Mouse (Mus musculus) ES-CJ7 (cell line): Measurements from ENCODE around the gene Itpripl1.
A peak's percentile ranks its signal among the peaks of the same experiment; 100 is the strongest.
"Not testable (repeated sequence)": the region's sequence is repeated elsewhere in the genome, so short reads cannot be mapped to it uniquely, and the experiment has no call there.

Source experiments
- DNase-seq: peaks from one replicate; pipeline ENCODE4 v3.0.0; 2011; ENCODE audit warnings: low read depth, low spot score

Gene Itpripl1

DNA sequence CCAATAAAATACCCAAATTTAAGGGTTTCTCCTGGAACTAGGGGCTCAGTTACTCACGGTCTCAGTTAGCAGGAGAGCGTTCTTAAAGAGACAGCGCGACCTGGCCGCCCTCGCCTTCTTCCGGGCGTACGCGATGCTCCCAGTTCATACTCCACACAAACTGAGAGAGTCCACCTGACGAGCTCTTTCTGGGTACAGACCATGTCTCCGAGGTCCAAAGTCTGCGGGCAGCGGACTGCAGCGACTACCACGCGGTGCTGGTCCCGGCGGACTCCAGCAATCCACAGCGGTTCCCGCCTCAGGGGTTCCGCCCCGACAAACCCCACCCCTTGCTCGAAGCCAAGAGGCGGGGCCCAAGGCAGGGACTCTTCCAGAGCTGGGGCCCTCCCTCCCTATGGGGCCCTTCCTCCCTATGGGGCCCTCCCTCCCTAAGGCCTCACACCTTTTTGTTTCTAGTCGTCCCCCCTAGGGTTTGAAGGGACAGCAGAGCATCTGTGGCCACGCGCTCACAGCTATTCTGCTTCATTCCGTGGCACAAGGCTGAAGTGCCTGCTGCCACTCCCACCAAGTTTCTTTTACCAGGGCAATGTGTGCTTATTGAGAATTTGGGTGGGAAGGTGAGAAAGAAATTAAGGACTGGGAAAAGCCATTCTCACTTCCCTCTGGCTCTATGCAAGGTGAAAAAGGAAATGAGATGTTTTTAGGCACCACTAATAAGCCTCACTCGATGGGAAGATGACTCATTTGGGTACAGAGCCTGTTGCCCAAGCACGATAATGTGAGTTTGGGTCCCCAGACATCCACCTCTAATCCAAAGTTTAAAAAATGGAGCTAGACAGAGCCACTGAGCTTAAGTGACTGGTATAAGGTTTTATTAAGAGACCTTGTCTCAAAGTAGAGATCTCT lies at the start of gene Itpripl1:
Gene Itpripl1 (minus strand): TSS at position 285 of the 906 bp plus-strand sequence.
- peak; percentile 63 for DNase-seq

DNA sequence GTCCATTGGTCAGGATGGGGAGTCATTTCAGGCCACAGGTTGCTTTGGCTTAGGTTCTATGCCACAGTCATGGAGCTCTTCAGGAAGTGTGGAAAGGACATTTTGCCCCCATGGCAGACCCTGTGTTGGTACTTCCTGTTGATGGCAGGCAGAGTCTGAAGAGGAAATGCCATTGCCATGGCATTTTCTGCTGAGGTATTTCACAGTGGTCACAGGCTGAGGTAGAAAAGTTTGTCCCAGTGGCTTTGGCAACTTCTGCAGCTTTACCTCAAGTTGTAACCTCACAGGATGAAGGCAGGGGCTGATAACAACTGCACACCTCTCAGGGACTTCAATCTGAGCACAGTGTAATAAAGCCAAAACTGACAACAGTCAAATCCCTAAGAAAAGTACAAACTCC lies 46.3 kb upstream of the Itpripl1 start:
- no peak for DNase-seq

DNA sequence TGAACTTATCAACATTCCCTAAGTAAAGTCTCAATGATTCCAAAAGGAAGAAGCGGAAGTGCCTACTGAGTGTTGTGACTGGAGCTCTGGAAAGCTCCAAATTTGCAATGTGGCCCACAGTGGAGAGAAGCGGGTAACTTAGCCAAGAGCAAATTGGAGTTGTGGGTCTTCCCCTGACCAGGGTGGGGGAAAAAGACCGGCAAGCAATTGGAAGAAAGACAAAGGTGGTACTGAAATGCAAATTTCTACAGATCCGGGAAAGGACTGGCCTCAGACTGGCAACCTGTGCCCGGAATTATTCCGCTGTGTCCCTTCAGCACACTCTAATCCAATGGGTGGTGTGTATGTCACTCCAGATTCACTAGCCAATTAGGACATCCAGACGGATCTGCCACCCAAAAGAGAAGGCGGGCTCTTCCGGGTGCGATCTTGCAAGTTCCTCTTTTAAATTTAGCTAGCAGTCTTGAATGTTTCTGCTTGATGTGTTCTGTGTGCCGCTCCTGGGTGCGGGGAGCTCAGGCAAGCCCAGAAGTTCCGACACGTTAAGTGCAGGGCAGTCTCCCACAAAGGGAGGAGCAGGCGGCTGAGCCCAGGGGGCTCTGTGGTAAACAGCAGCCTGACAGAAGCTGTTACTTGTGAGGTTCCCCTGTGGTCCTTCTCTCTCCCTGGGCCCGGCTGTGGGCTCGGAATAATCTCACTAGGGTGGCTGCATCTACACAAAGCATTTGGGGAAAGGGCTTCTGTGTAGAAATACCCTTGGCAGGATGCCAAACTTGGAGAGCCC lies 39.5 kb upstream of the Itpripl1 start:
- peak; percentile 98 for DNase-seq

DNA sequence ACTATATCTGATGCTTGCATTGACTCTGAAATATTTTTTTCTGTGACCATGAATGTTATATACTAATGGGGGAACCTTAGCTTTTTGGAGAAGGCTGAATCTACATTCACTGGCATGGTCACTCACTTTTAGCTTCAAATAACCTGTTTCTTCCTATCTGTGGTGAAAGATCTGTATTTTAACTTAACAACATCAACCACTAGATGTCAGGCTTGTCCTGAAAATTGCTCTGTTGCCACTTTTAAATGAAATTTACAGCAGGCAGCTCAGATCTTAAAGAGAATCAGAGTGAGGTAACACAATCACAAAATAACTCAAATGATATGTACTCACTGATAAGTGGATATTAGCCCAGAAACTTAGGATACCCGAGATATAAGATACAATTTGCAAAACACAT lies 23.0 kb upstream of the Itpripl1 start:
- peak; percentile 54 for DNase-seq

DNA sequence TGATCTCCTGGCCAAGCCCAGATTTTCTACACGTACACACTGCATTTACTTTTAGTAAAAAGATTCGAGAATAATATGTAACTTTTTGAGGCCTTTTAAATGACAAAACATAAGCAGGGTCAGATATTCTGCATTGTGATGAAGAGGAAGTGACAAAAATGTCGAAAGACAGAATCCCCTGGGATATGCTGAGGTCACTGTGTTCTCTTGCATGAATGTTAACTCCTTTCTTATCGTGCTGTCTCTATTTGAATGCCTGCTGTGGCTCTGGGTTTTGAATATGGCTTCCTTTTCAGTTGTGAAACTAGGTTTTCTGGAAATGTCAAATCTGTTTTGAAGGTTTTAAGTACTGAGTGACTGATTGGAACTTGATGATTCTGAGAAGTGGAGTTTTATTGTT lies 22.4 kb upstream of the Itpripl1 start:
- no peak for DNase-seq

DNA sequence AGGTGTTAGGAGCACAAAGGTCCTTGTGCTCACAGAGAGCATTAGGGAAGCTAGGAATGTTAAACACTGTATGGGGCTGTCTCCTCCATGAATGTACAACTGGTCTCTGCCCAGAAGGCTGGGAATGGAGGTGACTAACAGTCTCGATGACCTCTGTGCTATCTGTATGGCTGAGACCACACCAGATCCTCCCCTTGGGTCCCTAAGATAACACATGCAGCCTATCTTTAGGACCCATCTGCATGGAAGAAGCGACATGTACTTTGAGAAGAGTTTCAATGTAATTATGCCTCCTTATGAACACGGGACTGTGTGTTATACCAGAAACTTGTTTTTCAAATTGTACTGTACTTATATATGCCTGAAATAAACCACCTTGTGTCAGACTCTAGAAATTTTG lies 2.5 kb upstream of the Itpripl1 start:
- DNase-seq: no peak

DNA sequence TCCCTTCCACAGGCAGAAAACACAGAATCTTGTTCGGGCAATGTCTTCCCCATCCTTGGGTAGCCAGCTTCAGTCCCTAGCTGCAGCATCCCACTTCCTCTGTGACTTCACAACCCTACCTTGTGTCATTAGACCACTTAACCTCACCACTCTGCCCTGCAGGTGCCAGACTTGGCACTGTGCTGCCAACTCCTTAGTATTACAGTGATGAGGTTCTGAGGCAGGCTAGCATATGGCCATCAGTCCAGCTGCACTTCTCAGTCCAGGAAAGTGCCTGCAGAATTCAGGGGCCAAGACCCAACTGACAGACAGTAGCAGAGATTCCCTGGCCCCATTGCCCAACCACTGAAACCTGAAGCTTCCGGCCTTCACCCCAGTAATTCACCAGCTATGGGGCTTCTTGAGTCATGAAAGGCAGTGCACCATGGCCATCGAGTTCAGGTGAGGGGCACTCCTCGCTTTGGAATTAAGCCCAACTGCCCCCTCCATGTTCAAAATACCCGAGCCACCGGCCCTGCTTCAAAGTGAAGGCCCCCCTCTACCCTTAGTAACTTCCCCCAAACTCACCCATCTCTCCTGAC lies 575 bp downstream of the Itpripl1 start:
- DNase-seq: no peak

DNA sequence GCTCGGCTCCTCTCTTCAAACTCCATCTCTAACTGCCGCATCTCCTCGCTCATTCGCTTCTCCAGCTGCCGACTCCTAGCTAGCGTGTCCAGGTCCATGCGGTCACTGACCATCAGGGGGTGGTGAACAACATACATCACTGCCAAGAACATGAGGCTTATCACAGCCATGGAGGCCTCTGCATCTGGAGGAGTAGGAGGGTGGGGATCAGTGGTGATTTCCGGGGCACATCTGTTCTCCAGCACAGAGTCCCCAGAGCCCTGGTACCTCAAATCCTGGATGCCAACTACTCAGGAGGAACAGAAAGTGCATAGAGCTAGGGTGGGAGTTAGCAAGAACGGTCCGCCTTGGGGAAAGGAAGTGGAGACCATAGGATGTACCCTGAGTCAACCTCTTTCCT lies 1.2 kb downstream of the Itpripl1 start:
- no peak for DNase-seq

DNA sequence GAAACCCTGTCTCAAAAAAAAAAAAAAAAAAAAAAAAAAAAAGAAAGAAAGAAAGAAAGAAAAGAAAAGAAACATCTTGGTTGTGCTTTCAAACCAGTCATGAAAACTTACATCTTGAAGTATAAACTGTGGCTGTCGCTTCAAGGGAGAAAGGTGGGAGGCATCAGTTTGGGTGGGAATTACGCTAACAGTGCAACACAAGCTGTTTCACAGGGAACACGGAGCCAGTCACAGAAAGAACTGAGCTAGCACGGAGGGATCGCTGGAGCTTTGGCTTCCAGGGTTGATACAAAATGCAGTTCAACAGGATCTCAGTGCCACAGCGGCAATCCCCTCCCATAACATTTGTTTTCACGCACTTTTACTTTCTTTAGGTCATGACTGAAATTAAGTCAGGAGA lies 3.2 kb downstream of the Itpripl1 start:
- DNase-seq: no peak

DNA sequence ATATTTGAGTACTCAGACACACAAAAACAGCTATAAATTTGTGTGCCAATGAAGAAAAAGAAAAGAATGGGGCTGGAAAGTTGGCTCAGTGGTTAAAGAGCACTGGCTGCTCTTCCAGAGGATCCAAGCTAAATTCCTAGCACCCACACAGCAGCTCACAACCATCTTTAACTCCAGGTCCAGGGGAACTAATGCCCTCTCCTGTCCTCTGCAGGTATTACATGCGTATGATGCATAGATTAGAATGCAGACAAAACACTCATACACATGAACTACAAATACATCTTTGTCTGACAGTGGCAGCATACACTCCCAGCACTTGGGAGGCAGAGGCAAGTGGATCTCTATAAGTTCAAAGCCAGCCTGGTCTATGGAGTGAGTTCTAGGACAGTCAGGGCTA lies 3.6 kb downstream of the Itpripl1 start:
- peak; percentile 37 for DNase-seq

DNA sequence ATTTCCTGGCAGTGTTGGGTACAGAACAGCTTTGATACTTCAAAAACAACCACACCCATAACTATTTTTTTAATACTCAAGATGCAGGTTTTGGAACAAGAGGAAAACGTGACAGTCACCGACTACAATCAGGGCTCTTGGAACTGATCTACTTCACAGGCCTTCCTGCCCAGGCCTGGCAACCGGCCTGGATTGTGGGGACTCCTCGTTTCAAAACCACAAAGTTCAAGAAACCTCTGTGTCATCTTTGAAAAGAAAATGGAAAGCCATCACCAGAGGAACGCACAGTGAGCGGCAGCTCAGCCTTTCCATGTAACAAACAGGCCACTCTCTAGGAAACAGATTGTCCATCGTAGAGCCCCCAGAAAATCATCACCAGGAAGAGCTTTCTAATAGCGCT lies 4.1 kb downstream of the Itpripl1 start:
- DNase-seq: no peak

DNA sequence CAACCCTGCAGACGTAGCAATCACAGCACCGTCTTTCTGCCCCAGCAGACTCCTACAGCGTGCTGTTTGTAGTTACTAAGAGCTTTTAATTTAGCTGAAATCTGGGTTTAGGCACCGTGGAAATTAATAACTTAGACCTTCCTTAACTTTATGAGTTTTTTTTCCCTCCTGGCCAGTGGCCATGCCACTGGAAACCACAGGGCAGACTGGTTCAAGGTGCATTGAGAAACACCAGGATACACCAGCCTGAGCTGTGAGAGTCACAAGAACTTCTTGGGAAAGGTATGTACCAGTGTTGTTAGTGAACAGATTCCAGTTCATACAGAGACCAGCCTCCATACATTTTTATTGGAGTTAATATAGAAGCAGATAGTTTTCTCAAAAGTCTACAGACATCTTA lies 4.8 kb downstream of the Itpripl1 start:
- DNase-seq: no peak

DNA sequence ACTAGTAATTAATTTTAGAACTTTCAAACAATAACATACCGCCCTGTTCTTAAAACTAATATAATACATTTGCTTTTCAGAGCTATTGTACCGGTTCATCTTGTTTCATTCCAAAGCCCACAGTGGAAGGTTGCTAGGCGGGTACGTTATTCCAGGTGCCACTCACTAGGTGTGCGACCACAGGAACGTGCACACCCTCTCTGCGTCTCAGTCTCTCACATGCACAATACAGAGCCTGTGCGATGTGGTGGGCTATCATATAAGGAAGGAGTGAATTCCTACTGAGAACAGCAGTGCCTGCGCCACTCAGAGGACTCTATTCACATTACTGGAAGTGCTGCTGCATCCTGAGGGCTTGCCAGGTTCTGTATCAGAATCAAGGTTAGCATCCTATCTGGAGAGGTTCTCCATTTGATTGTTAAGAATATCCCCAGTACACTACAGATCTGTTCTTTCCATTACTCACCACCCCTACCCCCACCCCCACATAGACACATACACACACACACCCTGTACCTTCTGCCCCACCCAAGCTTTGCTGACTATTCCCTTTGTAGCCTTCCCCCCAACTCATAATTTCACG lies 5.3 kb downstream of the Itpripl1 start:
- DNase-seq: no peak

DNA sequence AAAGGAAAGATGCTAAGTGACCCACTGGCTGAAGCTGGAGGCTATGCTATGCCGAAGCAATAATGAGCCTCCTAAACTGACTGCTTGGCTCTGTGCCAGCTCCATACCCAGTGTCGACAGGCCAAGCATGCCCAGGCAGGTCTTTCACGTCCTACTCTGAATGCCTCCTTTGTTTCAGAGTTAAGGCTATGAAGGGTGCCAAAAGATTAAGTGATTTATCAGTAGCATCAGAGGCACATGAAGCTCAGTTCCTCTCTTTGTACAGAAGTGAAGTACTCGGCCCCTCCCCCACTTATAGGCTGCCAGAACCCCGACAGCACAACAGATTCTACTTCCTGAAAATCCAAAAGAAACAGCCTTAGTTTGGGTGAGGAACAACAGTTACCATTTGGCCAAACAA lies 6.3 kb downstream of the Itpripl1 start:
- peak; percentile 60 for DNase-seq

DNA sequence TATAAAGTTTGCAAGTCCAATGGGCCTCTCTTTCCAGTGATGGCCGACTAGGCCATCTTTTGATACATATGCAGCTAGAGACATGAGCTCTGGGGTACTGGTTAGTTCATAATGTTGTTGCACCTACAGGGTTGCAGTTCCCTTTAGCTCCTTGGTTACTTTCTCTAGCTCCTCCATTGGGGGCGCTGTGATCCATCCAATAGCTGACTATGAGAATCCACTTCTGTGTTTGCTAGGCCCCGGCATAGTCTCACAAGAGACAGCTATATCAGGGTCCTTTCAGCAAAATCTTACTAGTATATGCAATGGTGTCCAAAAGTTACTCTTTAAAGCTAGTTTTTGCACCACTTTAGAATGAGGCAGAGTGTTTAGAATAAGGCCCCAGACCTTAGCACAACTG lies 8.0 kb downstream of the Itpripl1 start:
- not testable (repeated sequence) for DNase-seq

DNA sequence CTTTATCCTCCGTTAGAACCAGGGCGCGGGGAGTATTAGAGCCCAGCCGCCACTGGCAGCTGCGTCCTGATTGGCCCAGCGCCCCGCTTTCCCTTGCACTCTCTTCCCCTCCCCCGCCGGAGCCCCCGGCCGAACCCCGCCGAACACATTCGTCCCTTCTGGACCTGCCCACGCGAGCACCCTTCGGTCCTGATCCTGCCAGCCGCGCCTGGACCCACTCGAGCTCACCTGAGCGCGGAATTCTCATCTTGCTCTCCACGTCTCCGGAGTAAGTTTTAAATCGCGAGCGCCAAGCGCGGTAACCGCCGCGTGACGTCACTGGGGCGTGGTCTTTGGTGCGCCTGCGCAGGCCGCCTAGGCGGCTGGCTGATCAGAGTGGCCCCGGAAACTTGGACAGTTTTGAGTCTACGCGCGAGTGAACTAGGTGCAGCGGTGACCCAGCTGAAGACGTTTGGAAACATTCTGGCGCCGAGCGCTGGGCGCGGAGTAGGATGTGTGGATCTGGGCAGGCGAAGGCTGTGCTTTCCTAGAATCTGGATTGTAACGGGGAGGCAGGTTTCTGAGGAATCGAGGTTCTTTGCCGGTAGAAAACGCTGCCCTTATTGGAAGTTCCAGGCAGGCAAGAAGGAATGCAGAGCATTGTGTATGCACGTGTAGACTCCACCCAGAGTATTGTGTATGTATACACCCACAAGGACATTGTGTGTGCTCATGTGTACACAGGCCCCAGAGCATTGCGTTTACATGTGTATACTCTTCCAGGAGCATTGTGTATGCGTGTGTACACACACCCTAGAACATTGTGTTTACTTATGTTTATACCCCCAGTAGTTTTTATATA lies 9.4 kb downstream of the Itpripl1 start, which contains the start of gene Ncaph:
Gene Ncaph (minus strand): TSS at position 334 of the 841 bp plus-strand sequence.
- peak; percentile 91 for DNase-seq

DNA sequence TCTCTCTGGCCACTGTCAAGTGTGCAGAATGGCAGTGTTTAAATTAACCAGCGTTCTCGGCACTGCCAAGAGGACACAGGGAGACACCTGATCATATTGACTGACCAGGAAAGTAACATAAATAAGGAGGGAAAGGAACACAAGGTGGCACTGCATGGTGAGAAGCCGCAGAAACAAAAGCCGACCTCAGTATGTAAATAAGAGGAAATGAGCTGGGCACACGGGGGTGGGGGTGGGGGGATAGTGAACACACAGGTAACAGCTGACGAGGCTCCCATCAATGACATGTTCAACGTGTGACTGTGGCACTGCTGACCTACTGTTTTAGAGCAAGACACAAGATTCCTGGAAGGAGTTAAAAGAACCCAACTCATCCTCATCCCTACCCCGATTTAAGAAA lies 11.9 kb downstream of the Itpripl1 start:
- DNase-seq: no peak

DNA sequence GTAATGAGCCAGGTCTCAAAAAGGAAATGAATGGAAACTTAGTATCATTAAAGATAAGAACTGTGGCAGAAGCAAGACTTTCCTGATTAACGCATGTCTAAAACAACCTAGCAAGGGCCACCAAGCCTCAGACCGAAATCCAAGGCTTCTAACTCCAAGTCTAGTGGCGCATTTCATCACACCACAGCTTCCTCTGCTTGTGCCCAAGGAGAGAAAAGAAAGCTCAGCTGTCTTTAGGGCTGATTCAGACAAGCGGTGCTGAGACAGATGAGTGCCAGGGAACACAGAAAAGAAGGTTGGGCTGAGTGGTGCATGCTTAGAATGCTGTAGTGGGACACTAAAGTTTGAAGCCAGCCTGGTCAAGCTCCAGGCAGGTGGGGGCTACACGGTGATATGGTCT lies 14.3 kb downstream of the Itpripl1 start:
- DNase-seq: no peak

DNA sequence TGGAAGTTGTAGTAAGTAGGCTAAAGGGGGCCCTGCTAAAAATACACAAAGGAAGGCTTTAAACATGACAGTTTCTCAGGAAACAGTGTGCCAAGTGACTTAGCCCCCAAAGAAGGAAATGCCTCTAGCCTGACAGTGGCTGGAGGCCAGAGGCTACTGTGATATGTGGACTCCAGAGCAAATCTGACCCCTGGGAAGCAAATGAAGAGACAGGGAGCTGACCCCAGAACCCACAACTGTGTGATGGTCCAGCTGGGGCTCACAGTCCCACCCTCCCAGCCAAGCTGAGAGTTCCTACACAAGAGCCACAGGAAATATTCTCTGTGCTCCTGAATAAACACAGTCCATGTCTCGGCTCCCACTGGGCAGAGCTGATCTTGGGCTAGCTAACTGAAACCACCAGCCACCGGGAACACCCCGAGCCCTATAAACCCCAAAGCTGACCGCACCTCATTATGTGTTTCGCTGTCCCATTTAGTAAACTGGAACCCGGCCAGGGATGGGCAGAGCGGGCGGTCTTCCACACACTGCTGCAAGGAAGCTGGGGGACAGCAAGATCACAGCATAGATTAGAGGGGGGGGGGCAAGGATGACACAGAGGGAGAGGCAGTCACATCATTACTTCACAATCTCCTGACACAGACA lies 21.5 kb downstream of the Itpripl1 start:
- no peak for DNase-seq

DNA sequence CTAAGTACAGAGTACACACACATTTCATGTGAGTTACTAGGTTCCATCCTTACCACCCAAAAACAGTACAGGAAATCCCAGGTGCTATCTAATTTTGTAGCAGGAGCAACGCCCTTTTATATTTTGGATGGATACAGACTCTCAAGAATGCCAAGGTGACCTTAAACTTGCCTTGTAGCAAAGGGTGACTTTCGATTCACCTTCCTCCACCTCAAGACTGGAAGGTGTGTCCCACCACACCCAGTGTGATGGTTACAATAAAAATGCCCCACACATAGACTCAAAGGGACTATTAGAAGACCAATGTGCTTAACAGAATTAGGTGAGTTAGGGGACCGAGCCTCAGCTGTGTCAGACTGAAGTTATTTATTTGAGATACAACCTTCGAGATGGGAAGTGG lies 34.3 kb downstream of the Itpripl1 start:
- DNase-seq: peak; percentile 66

DNA sequence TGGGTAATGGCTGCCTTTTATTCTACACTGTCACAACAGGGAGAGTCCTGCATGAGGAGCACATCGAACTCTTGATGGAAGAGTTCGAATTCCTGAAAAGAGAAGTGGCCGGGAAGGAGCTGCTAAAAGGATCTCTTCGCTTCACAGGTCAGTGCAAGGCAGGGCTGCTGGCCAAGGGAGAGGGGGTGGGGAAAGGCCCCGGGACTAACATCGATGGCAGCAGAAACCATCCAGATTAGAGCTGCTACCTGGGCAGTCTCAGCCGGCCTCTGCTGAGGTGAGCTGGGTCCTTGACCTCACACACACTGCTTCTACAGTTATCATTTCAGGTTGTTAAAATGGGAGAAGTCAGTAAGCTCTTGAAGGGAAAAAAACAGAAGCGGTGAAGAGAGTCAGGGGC lies 51.2 kb downstream of the Itpripl1 start:
- DNase-seq: no peak
